Mouse (Mus musculus) limb, embryonic 13.5 days (tissue): ENCODE measurements around the gene Ppp2r3c. TPM values are rescaled to one million over a fixed set of nuclear protein-coding genes. Genes with fewer than 3 reads are reported as not detected.
"Not testable (repeated sequence)": the region's sequence is repeated elsewhere in the genome, so short reads cannot be mapped to it uniquely, and the experiment has no call there.

Source experiments
- ATAC-seq: fragments of 200-750 bp; cut with Nextera tagmentation; 2 replicates; pipeline ENCODE4 v1.8.0; 2017; ENCODE audit warnings: low read depth, moderate number of reproducible peaks, moderate TSS enrichment; ENCODE audit not compliant: low FRiP score
- H3K27ac ChIP-seq: fragments of 300-500 bp; sonication (generic); 2 replicates; pipeline ENCODE4 v1.5.1; 2015; ENCODE audit warnings: inconsistent platforms, mild to moderate bottlenecking, moderate library complexity
- H3K27me3 ChIP-seq: fragments of 300-500 bp; sonication (generic); 2 replicates; pipeline ENCODE4 v1.6.1; 2015; ENCODE audit warnings: mild to moderate bottlenecking, inconsistent platforms
- H3K36me3 ChIP-seq: fragments of 300-500 bp; sonication (generic); 2 replicates; pipeline ENCODE4 v1.6.1; 2015; ENCODE audit warnings: inconsistent platforms, mild to moderate bottlenecking, moderate library complexity
- H3K4me1 ChIP-seq: fragments of 300-500 bp; sonication (generic); 2 replicates; pipeline ENCODE4 v1.6.1; 2015; ENCODE audit warnings: inconsistent platforms
- H3K4me2 ChIP-seq: fragments of 300-500 bp; sonication (generic); replicated peaks from 2 replicates; pipeline ENCODE4 v1.6.1; 2015; ENCODE audit warnings: inconsistent platforms, mild to moderate bottlenecking, moderate library complexity
- H3K4me3 ChIP-seq: fragments of 300-500 bp; sonication (generic); 2 replicates; pipeline ENCODE4 v1.5.1; 2015; ENCODE audit warnings: moderate library complexity, mild to moderate bottlenecking, inconsistent platforms
- H3K9ac ChIP-seq: fragments of 300-500 bp; sonication (generic); 2 replicates; pipeline ENCODE4 v1.6.1; 2015; ENCODE audit warnings: mild to moderate bottlenecking, inconsistent platforms
- H3K9me3 ChIP-seq: fragments of 300-500 bp; sonication (generic); 2 replicates; pipeline ENCODE4 v1.6.1; 2016; ENCODE audit warnings: inconsistent platforms
- WGBS: fragments of 180-500 bp; shearing (Covaris S2); methylation state at CpG from one replicate; pipeline ENCODE4 v1.1.7; 2015; 5-methylcytosine and 5-hydroxymethylcytosine counted together
- polyA plus RNA-seq: library from polyadenylated mRNA; unstranded; fragments of >200 nt; fragmentation: Nextera tagmentation; extraction: Ambion mirVana; gene quantifications from 2 replicates; pipeline ENCODE4 v1.2.1, GENCODE M21; 2015

The Ppp2r3c gene
- polyA plus RNA-seq, 1 experiment from 2014 or later, result 17.5 TPM

- H3K27ac ChIP-seq, H3K9me3 ChIP-seq, H3K4me2 ChIP-seq, H3K27me3 ChIP-seq, H3K9ac ChIP-seq, ATAC-seq, H3K4me3 ChIP-seq, H3K4me1 ChIP-seq: not testable (repeated sequence)
- WGBS, result no CpG with 5 or more reads among the region's 8 CpGs
- H3K36me3 ChIP-seq, result peaks cover 21% of the 10 kb centered on the region
These were observed 40.8 kb downstream of the Ppp2r3c start for GRCm38 (mm10) chr12:55261950-55262349.

GRCm38 (mm10) chr12:55242243-55242642 is 60.6 kb downstream of the Ppp2r3c start:
- not testable (repeated sequence) for H3K27ac ChIP-seq, ATAC-seq, H3K36me3 ChIP-seq, H3K4me2 ChIP-seq, H3K9ac ChIP-seq, H3K9me3 ChIP-seq, H3K4me3 ChIP-seq, H3K27me3 ChIP-seq, H3K4me1 ChIP-seq
- WGBS, result no CpG with 5 or more reads among the region's 8 CpGs

GRCm38 (mm10) chr12:55230520-55230861 is 72.3 kb downstream of the Ppp2r3c start:
- H3K27me3 ChIP-seq, H3K4me2 ChIP-seq, H3K36me3 ChIP-seq, H3K27ac ChIP-seq, ATAC-seq, H3K9ac ChIP-seq, H3K9me3 ChIP-seq, H3K4me1 ChIP-seq: not testable (repeated sequence)
- 0% methylated on average over 11 of the region's 25 CpGs for WGBS
- peak overlapping the region; percentile 43 for H3K4me3 ChIP-seq

- not testable (repeated sequence) for H3K4me1 ChIP-seq, H3K4me2 ChIP-seq, H3K27me3 ChIP-seq, H3K36me3 ChIP-seq, H3K9me3 ChIP-seq, H3K9ac ChIP-seq, H3K27ac ChIP-seq
- H3K4me3 ChIP-seq, result peak within 1 kb of the TSS; percentile 43
- WGBS, result no CpG with 5 or more reads among the region's 57 CpGs
- peak; percentile 98 for ATAC-seq
These were observed 72.9 kb downstream of the Ppp2r3c start, which contains the start of gene Srp54c for GRCm38 (mm10) chr12:55229626-55230519. Gene Srp54c (plus strand): TSS chr12:55230168.

Other genes starting within 250 kb of the Ppp2r3c start
- 43.9 and 45.5 TPM in 2 replicates for gene 2700097O09Rik, start 222.9 kb downstream of the Ppp2r3c start, polyA plus RNA-seq
- 180 and 207 TPM in 2 replicates for gene Srp54a, start 222.7 kb downstream of the Ppp2r3c start, polyA plus RNA-seq
- gene Fam177a, start 178.5 kb downstream of the Ppp2r3c start, polyA plus RNA-seq, result 21.5 and 25.8 TPM in 2 replicates
- gene Srp54b, start 147.9 kb downstream of the Ppp2r3c start, polyA plus RNA-seq, result 63.5 and 69.6 TPM in 2 replicates
- 0.15 and 3.2 TPM in 2 replicates for gene 1700047I17Rik2, start 103.4 kb downstream of the Ppp2r3c start, polyA plus RNA-seq
- gene Srp54c, start 72.8 kb downstream of the Ppp2r3c start, polyA plus RNA-seq, result 80.3 and 85.2 TPM in 2 replicates
- gene 1110008L16Rik, start 3.4 kb downstream of the Ppp2r3c start, polyA plus RNA-seq, result 14.6 and 14.9 TPM in 2 replicates
- 461 and 482 TPM in 2 replicates for gene Psma6, start 81.2 kb upstream of the Ppp2r3c start, polyA plus RNA-seq
- gene Nfkbia, start 189.6 kb upstream of the Ppp2r3c start, polyA plus RNA-seq, result 131 and 136 TPM in 2 replicates